Mouse (Mus musculus) urinary bladder, postnatal 10 days (tissue): ENCODE data around the gene Grpr.

Experiments used
- DNase-seq: peaks from one replicate; pipeline ENCODE4 v3.0.0; 2022; ENCODE audit warnings: low spot score

The Grpr gene

DNA sequence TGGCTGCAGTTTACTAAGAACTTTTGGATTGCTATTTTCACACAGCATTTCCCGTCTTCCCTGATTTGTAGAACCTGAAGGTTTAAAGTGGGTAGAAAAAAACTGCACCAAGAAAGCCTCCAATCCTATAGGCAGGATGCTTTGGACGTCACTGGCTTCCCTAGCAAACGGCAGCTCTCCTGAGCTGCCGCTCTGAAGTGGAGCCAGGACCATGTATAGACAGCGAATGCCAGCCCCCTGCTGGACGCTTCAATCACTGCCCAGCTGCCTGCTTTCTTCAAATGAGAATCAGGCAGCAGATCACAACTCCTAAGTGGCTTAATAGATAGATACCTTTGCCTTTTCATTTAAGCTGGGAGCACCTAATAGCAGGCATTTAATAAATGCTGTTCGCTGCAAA, at the start of gene Grpr:
Grpr (minus strand) TSS at position 12 of the 400 bp plus-strand sequence.
- no peak for DNase-seq

- no peak for DNase-seq
Observed at GRCm38 (mm10) chrX:163560521-163560920, 11.0 kb upstream of the Grpr start.

GRCm38 (mm10) chrX:163547042-163547441, 2.4 kb downstream of the Grpr start:
- DNase-seq: no peak

DNA sequence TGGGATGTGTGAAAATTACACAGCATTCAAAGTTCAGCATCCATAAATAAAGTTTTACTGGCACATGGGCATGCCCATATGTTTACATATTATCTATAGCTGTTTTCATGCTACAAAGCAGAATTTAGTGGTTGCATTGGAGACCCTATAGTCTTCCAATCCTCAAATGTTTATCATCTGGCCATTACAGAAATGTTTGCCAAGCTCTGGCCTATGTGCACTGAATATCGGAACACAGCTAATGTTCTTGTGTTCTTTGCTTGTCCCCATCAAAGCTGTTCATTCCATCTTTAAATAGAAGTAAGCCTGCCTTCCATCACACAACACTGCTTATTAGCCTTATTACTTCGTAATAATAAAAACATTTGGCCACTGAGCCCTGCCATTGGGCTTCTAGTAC, 16.6 kb downstream of the Grpr start:
- DNase-seq: no peak

- no peak for DNase-seq
Observed at GRCm38 (mm10) chrX:163518963-163519541, 30.4 kb downstream of the Grpr start.

DNA sequence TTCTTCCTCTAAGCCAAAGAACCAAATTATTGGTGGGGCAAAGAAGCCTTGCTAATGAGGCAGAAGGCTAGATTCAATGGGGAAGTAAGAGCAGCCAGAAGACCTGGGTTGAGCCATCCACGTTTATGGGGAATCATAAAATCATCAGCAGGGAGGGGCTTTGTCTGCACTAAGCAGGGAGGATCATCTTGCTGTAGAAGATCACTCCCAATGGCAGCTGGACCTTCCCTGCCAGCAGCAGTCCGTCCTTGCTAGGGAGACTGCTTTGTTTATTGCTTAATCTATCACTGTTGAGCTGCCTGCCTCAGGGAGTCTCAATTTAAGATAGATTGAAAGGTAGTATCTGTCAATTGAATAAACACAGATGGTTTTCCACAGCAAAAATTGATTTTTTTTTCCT, 37.7 kb downstream of the Grpr start:
- no peak for DNase-seq

DNA sequence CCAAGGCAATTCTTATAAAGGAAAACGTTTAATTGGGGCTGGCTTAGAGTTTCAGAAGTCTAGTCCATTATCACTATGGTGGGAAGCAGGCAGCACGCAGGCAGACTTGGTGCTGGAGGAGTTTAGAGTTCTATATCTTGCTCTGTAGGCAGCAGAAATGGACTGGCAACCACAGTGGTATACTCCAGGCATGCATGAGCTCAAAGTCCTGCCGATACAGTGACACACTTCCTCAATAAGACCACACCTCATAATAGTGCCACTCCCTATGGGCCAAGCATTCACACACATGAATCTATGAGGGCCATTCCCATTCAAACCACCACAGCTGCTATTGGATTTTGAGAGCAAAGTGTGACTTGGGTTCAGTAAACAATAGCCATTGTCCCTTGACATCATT, 47.4 kb downstream of the Grpr start:
- no peak for DNase-seq
